Mouse (Mus musculus) Muller cell, postnatal 12 days (primary cell): ENCODE data around the gene Fam129a.

Experiments
- DNase-seq: peaks from one replicate; pipeline ENCODE4 v3.0.0-alpha.2; 2015; ENCODE audit errors: inconsistent ontology term

Gene Fam129a

DNA sequence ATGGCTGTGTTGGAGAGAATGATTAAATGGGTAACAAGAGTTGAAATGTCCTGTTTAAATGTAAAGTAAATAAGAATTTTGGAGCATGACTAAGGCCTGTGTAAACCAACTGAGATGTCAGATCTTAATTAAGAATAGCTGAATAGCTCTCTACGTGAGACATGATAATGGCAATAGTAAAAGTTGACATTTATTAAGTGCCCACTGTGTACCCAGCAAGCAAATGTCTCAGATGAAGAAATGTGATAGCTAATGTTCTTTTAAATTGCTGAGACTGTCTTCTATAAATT is 13.1 kb downstream of the Fam129a start:
- DNase-seq: no peak

DNA sequence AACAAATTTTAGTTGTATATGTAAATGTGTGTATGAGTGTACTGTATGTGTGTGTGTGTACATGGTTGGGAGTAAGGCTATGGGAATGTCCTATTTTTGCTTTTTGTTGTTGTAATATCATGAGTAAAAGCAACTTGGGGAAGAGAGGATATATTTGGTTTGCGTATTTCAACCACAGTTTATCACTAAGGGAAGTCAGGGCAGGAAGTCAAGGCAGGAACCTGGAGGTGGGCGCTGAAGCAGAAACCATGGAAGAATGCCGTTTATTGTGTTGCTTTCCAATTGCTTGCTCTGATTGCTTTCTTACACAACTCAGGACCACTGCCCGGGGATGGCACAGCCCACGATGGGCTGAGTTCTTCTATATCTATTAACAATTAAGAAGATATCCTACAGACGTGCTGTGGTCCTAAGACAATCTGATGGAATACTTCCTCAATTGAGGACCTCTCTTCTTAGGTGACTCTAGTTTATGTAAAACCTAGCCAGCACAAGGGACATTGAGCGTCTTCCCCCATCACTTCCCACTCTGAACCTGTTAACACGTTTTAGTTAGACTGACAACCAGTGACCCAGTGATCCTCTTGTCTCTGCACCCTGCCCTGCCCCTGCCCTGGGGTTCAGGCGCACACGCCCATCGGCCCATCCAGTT is 13.7 kb downstream of the Fam129a start:
- no peak for DNase-seq

DNA sequence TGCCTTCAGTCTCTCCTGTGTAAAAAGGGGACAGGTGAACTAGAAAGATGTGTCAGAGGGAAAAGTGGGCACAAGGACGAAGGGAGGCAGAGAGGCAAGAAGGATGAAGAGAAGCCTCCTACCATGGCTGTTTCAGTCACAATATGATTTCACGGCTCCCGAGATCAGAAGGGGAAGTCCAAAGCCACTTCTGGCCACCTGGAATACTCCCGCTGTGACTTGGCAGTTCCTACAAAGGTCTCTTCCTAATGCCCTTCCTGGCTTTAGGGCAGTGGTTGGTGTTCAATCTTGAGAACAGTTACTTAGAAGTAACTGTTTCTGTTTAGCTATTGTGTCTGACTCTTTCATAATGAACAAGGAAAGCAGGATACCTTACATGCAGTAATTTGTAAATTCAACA is 14.7 kb downstream of the Fam129a start:
- no peak for DNase-seq

DNA sequence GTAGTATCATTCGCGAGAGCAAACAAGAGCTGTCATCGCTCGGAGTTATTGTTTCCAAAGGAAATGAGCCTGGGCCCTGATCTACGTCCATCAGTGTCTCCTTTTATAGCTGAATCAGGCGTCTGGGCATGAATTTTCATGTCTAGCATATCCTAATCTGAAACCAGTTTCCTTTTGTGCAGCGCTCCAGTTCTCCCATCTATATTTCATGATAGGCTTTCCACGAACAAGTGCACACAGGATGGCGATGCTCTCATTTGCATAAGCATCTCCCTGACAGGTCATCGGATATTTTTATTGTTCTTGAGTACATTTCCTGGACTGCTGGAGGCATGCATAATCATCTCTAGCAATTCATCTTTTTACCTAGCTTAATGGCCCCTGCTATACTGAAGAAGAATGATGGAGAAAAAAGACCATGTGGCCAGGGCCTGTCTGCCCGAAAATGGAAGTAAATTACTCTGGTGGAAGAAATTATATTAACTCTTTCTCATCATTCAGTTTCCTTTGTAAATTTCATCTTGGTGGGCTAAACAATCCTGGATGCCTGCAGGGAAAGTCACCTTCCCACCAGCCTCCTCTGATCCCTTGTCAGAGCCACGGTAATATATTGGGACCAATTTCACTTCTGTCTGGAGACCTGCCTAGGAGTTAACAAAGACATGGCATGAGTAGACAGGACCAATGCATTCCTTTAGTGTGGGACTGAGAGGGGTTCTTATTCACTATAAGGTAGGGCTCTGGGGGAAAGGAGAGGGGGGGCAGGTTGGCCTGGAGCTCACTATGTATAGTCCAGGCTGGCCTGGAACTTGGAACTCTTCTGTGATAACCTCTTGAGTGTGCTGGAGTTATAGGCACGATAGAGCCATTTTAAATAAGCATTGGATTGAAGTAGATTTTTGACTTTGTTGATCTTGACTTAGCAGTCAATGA is 21.4 kb downstream of the Fam129a start:
- no peak for DNase-seq

DNA sequence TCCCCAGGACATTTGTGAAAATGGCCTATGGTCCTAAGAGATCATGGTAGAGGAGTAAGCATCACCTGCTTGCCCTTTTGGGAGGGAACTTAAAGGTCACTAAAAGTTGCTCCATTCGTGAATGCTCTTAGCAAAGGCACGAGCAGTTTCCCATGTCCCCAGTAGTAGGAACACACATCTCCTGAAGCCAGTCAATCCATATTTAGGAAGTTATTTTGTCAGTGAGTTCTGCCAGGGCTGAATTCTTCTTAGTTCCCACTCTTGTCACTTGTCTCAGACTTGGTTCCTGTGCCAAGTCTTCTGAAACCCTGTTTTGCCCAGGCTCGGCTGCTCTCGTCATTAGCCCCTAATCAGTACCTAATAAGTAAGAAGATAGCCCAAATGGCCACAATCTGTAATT is 23.9 kb downstream of the Fam129a start:
- no peak for DNase-seq

DNA sequence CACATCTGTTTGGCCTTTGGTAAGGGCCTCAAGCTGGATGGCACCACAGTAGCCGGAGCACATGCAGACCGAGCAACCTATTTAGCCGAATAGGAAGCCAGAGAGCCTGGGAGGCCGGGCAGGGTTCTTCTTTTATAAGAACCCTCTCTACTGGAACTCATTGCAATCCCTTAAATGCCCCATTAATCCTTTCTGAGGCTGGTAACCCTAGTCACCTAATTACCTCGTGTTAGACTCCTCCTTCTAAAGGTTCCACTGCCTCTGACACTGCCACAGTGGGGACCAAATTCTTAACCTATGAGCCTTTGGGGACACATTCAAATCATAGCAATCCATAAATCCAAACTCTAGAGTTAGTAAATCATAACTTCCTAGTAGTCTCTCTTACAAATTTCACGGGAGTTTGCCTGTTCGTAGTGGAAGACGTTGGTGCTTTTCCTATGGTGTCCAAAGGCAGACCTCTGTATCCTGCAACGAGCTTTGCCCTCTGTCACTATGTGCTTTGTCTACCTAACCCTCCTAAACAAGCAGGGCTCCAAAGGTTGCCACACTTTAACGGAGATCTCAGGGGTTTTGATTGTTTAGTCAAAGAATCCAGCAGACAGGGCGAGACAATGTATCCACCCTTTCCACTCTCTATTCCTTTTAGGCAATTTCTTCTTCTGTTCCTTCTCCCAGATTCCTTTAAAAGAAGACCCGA is 24.8 kb downstream of the Fam129a start:
- no peak for DNase-seq

DNA sequence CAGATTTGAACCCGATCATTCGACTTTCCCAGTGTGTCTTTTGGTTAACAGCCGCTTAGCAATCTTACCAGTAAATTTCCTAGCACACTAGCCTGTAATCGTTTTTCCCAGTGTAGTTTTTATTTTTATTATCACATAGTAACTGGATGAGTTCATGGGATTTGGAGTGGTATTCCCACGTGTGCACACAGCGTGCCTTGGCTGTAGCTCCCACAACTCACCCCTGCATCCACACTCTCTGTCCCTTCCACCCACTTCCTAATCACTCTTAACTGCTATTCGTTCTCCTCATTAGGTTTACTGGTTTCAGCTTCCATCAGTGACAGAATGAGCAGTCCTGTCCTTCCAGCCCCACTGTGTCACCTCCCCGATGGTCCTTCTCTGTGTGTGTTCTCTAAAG is 25.6 kb downstream of the Fam129a start:
- DNase-seq: no peak

DNA sequence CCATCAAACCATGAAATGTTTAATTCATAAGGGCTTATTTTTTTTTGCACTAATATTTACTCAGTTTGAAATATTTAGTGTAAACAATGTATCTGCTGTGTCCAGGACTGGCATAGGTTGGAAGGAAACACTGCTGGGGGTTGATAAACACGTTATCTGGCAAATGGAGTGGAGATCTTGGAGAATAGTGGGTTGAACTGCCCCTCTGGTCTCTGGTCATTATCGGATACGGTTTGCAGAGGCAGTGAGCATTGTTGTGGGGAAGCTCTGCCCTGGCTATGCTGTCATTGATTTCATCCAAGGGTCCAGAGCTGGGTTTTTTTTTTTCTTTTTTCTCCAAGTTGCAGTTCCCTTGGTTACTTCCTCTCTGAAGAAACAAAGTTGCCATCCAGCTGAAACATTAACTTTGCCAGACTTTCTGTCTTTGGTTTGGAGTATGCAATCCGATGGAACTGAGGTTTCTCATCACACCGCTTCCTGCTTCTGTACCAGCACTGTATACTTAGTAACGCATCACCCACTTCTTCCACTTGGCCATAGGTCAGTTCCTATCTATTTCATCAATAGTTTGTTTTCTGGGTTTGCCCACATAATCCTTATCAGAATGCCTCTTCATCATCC is 26.8 kb downstream of the Fam129a start:
- no peak for DNase-seq

DNA sequence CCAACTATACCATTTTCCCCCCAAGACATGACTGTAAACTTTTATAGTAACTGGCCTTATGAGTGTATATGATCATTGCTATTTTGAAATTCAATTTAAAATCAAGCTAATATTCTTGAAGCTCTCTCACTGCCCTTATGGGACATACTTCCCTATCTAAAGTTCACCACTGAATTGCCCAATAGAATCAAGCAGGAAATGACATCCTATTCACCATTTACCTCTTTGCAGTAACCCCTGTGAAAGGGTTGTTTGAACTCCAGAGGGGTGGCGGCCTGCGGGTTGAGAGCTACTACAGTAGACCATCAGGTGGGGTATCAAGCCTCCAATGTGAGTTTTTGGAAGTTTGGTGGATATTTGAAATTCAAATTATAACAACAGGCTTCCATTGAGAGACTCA is 27.9 kb downstream of the Fam129a start:
- DNase-seq: no peak

DNA sequence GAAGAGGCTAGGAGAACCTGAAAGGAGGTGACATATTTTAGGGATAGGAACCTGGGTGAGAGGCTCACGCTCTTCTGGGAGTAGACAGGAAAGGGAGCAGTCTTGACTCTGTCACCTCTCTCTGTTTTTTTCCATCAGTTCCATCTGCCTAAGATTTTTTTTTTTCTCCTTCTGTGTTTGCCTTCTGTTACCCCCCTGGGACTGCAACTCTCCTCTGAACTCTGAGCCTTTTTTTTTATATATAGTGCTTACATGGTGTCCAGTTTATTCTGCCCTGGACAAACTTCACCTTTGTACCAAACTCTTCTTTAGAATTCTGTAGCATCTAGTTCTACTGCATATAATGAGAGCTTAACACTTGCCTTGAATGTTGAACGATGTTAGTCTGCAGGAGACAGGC is 33.3 kb downstream of the Fam129a start:
- DNase-seq: no peak

DNA sequence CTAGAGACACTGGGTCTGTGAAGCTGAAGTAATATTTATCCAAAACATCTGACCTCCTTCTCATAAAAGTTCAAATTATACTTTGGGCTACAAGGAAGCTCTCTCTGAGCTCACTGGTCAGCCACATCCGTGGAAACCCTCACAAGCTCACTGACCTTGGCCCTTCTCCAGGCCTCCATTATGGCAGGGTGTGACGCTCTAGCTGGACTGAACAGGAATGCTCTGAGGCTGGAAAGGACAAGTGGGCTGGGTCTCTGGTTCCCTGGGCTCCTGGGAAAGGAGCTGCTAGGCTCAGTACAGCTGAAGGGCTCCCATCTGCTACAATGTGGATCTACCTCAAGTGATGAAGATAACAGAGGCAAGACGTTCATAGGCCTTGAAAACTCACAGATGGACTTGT is 37.0 kb downstream of the Fam129a start:
- peak; percentile 23 for DNase-seq

DNA sequence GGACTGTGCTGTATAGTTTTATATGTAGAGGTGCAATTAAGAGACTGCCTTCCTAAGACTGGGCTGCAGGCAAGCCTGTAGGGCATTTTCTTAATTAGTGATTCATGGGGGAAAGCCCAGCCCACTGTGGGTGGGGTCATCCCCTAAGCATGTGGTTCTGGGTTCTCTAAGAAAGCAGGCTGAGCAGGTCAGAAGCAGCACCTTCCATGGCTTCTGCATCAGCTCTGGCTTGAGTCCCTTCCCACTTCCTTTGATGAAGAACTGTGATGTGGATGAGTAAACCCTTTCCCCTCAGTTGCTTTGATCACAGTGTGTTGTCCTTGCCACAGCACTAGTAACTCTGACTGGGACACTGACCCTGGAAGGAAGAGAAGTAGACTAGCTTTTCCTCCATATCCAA is 39.6 kb downstream of the Fam129a start:
- DNase-seq: no peak

DNA sequence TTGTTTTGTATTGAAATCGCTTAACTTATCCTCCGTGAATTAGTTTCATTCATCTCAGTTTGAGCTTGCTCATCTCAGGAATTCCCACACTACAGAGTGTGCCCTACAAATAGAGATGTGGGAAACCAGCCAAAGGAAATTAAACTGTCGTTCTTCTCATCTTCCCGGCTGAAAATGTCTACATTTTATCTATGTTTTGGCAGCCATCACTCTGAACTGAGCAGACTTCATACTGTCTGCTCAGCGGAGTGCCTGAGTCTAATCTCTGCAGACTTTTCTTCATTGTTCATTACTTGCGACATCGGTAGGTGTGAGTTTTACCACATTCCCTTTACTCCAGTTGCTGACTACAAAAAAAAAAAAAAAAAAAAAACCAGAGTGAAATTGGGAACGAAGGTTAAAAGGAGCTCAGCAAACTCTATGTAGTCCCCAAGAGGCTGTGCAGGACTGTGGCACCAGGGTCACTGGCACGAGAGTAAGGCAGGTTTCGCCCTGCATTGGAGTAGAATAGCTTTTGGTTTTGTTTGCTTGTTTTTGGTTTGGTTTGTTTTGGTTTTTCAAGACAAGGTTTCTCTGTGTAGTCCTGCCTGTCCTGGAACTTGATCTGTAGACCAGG is 43.4 kb downstream of the Fam129a start:
- peak; percentile 32 for DNase-seq

DNA sequence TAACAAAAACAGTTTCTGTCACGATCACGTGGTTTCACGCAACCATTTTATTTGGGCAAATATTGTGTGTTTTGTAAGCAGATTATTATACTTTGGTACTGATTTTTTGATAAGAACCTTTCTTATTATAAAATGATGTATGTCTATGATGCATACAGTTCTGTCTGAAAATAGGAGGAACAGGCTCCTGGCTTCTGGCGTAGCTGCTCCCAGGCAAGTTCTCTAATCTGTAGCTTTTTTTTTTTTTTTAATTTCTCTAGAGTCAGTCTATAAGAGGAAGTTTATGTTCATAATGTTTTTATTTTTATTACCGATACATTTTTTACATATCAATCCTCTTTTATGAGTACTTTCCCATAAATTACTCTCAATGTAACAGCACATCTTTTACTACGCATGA is 44.6 kb downstream of the Fam129a start:
- DNase-seq: no peak

DNA sequence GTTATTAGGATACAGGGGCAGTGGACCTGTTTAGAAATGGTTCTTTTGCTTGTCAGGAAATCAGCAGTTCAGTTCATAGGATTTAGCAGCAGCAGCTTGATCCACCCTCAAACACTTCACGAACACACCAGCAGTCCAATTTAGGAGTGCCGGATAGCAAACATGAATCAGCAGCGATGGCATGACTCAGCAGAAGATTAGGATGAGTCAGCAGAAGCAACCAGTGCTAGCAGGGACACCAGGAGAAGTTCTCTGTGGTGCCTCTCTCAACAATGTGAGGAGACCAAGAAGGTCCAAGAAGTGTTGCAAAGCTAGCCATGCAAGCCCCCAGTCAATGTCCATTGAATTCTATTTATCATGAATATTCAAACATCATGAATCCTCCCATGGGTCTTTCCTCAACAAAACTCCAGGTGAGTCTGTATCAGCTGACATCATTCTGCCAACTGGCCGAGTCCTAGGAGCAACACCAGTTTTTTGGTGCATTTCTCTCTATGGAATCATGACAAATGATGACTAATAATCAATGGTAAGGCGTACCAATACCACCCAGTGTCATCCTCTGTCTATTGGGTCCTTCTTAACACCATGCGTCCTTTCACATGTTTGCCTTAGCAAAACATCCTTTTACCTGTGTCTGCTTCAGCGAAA is 45.7 kb downstream of the Fam129a start:
- DNase-seq: no peak

DNA sequence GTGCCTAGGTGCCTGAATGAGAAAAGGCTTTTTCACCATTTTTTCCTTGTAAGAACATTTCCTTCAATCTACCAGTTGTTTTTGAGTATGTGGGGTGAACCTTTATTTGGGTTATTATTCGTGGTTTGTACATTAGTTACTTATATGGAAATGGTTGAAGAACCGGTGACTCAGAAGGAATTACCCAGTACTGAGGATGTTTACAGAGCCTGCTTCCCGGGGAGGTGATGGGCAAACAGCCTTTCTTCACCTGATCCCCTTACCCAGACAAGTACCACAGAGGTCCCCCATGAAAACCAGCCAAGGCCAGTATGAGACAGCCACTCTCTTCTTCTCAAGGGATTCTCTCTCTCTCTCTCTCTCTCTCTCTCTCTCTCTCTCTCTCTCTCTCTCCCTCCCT is 47.3 kb downstream of the Fam129a start:
- no peak for DNase-seq

DNA sequence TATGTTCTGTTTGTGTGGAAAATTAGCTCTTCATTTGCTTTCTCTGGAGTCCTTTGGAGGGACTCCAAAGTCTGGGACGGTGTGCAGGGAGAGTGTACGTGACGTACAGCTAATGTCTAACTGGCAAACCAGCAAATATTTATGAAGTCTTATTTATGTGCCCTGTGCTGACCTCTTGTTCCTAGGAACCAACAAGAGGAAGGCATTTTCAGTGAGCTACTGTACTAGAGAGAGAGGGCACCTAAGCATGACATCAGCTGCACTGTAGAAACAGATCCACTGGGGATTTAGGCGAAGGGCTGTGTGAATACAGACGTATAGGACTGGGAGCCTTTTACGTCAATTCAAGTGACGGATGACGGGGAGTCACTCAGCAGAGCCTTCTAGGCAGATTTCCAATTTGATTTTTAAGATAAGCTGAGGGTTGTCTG is 48.3 kb downstream of the Fam129a start:
- no peak for DNase-seq

DNA sequence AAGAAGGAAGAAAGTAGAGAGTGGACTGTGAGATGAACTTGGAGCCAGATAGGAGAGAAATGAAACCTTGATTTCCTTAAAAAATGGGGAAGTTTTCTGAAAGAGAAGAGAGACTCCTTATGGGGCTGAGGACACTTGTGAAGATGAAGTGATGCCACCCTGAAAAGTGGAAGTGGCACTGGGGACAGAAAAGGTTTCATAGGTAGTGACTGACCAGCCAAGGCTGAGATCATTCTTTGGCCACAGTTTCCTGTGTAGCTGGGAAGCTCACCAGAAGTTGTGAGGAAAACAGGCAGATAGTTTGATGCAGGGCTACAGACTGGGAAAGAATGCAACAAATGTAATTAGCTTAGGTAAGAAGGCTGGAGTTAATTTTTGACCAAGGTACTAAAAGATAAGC is 49.7 kb downstream of the Fam129a start:
- no peak for DNase-seq

DNA sequence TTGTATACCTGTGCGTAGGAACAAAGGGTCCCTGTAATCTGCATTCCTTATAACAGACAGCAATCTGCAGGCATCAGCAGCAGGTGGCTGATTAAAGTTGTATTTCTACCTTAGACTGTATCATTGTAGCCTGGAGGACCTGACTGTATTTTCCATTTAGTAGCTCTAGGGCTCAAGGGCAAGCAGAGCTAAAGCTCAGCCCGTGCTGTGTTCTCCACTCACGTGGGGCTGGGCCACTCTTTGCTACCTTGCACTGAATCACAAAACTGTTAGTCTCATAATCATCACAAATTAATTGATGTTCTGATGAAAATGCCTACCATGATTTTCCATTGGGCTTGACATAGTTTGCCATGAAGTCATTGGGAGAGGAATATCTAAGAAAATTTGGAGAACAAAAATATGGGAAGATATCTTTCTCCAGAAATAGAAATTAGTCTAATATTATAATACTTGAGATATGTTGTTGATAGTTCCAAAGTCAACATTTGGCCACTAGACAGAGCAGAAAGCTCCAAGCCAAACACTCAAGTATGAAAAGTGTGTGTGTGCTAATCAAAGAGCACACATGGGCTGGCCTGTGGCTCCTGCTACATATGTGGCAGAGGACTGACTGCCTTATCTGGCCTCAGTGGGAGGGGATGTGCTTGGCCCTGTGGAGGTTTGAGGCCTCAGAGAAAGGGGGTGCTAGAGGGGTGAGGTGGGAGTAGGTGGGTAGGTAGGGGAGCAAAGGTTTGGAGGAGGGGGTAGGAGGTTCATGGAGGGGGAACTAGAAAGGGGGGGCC is 53.6 kb downstream of the Fam129a start:
- no peak for DNase-seq

DNA sequence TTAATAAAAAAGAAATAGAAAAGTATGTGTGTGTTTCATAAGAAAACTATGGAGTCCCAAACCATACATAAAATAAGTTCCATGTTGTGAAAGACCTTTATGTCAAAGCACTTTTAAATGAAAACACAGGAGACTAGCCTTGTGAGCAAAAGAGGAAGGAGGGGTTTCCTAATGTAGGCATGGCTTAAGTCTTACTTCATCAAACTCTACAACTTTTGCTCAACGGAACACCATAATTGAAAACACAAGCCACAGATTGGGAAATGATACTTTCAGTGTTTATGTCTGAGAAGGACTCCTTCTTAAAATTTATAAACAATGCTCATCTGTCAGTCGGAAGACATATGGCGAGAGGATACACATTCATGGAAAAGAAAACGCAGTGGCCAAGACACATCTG is 54.3 kb downstream of the Fam129a start:
- DNase-seq: no peak

DNA sequence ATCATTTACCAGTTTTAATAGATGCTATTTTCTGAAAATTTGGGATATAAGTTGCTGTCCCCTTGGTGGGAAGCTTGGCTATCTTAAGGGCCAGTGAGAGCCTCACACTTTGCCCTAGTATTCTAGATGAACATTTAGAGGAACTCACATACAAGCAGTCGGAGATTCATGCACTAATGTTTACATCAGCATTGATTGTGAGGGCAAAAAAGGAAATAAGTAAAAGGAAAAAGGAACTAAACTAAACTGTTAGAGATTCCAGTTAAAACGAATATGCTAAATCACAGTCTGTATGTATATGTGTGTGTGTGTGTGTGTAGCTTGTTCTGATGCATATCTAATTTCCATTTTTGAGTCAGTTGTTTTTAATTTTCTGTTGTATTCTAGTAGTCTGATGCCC is 54.7 kb downstream of the Fam129a start:
- DNase-seq: no peak
